Mouse (Mus musculus) limb, embryonic 13.5 days (tissue): ENCODE measurements around the gene Wdr48. TPM values are rescaled to one million over a fixed set of nuclear protein-coding genes. Genes with fewer than 3 reads are reported as not detected.
A peak's percentile ranks its signal among the peaks of the same experiment; 100 is the strongest.

Source experiments
- ATAC-seq: fragments of 200-750 bp; cut with Nextera tagmentation; 2 replicates; pipeline ENCODE4 v1.8.0; 2017; ENCODE audit warnings: low read depth, moderate number of reproducible peaks, moderate TSS enrichment; ENCODE audit not compliant: low FRiP score
- H3K27ac ChIP-seq: fragments of 300-500 bp; sonication (generic); 2 replicates; pipeline ENCODE4 v1.5.1; 2015; ENCODE audit warnings: inconsistent platforms, mild to moderate bottlenecking, moderate library complexity
- H3K27me3 ChIP-seq: fragments of 300-500 bp; sonication (generic); 2 replicates; pipeline ENCODE4 v1.6.1; 2015; ENCODE audit warnings: mild to moderate bottlenecking, inconsistent platforms
- H3K36me3 ChIP-seq: fragments of 300-500 bp; sonication (generic); 2 replicates; pipeline ENCODE4 v1.6.1; 2015; ENCODE audit warnings: inconsistent platforms, mild to moderate bottlenecking, moderate library complexity
- H3K4me1 ChIP-seq: fragments of 300-500 bp; sonication (generic); 2 replicates; pipeline ENCODE4 v1.6.1; 2015; ENCODE audit warnings: inconsistent platforms
- H3K4me2 ChIP-seq: fragments of 300-500 bp; sonication (generic); replicated peaks from 2 replicates; pipeline ENCODE4 v1.6.1; 2015; ENCODE audit warnings: inconsistent platforms, mild to moderate bottlenecking, moderate library complexity
- H3K4me3 ChIP-seq: fragments of 300-500 bp; sonication (generic); 2 replicates; pipeline ENCODE4 v1.5.1; 2015; ENCODE audit warnings: moderate library complexity, mild to moderate bottlenecking, inconsistent platforms
- H3K9ac ChIP-seq: fragments of 300-500 bp; sonication (generic); 2 replicates; pipeline ENCODE4 v1.6.1; 2015; ENCODE audit warnings: mild to moderate bottlenecking, inconsistent platforms
- H3K9me3 ChIP-seq: fragments of 300-500 bp; sonication (generic); 2 replicates; pipeline ENCODE4 v1.6.1; 2016; ENCODE audit warnings: inconsistent platforms
- WGBS: fragments of 180-500 bp; shearing (Covaris S2); methylation state at CpG from one replicate; pipeline ENCODE4 v1.1.7; 2015; 5-methylcytosine and 5-hydroxymethylcytosine counted together
- polyA plus RNA-seq: library from polyadenylated mRNA; unstranded; fragments of >200 nt; fragmentation: Nextera tagmentation; extraction: Ambion mirVana; gene quantifications from 2 replicates; pipeline ENCODE4 v1.2.1, GENCODE M21; 2015

Wdr48 gene
- polyA plus RNA-seq, 1 experiment from 2014 or later: 60.3 TPM

GRCm38 (mm10) chr9:119893881-119894280 lies 797 bp upstream of the Wdr48 start:
- Histone ChIP-seq H3K9me3 (no peaks in the 10 kb centered on the region), H3K4me1 (peaks cover 17% of the 10 kb centered on the region), H3K9ac (no peak overlapping the region), H3K27ac (peak overlapping the region; percentile 73; the same call in 1 of the 2 replicates), H3K36me3 (0 out of 2 replicates have a peak, but pooled peaks cover 8% of the 10 kb centered on the region), H3K4me3 (peak overlapping the region; percentile 91; the same call in 1 of the 2 replicates), H3K4me2 (peak overlapping the region; percentile 64), H3K27me3 (no peaks in the 10 kb centered on the region)
- no peak for ATAC-seq
- 90% methylated on average over 5 of the region's 5 CpGs for WGBS

DNA sequence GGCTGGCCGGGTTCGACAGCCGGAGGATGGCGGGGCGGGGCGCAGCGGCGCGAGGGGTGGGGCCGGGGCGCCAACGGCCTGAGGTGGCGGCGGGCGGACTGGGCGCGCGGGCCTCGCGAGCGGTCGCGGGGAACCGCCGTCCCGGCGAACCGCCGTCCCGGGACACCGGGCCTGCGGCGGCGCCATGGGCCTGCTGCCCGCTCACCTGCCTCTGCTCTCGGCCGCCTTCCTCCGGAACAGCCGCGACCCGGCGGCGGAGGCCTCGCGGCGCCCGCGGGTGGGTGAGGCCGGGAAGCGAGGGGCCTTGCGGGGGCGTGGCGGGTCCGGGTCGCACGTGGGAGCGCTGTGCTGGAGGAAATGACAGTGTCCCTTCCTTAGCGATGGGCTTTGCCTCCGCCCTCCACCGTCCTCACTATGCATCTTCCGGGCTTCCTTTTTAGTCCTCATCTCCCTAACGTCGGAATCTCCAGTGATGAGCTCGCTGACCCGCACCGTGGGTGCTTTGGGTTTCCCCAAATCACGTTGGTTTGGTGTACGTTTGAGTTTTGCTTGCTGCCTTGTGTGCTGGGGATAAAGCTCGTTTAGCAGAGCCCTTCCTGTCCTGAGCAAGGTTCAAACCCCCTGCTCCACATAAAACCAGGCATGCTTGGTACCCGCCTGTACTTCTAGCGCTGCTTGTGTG lies 503 bp downstream of the Wdr48 start:
- H3K27ac ChIP-seq: peak overlapping the region; percentile 73; the same call in 1 of the 2 replicates
- no peaks in the 10 kb centered on the region for H3K27me3 ChIP-seq
- no peaks in the 10 kb centered on the region for H3K9me3 ChIP-seq
- 0 out of 2 replicates have a peak, but pooled peaks cover 8% of the 10 kb centered on the region for H3K36me3 ChIP-seq
- under 1% methylated on average over 63 of the region's 71 CpGs for WGBS
- ATAC-seq: peak; percentile 75
- peak overlapping the region; percentile 94 for H3K4me2 ChIP-seq
- peak overlapping the region; percentile 91 for H3K4me3 ChIP-seq
- H3K9ac ChIP-seq: peak overlapping the region; percentile 88
- H3K4me1 ChIP-seq: peaks cover 17% of the 10 kb centered on the region

GRCm38 (mm10) chr9:119899446-119899845 lies 4.8 kb downstream of the Wdr48 start:
- H3K27me3 ChIP-seq: no peaks in the 10 kb centered on the region

DNA sequence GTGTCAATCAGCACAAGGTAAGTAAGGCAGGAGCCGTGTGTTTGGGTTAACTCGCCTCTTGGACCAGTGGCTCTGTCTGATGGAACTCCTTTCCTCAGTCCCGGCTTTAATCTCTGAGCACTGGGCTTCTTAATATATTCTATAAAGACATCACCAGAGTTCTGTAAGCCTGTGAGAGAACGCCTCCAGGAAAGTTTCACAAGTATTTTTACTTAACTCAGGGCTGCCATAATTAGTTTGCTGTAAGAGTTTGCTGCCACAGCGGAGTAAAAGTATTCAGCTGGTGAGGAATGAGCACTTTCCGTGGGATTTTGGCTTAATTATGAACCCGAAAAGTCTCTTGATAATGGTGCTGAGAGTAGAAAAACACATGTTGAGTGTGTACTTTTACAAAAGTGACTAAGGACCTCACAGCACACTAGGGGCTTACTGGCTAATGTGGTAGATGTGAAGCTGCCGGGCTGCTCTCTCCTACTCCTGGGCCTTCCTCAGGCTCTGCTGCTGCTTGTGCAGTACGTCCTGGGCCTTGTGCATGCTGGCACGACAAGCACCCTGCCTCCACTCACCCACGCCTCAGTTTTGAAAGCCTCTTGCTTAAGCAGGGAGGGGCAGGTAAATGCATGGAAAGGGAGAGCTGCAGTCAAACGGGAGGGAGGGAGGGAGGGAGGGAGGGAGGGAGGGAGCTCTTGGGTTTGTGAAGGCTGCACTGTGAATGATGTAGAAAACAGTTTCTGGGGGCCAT lies 7.9 kb downstream of the Wdr48 start:
- 84% methylated on average over 12 of the region's 12 CpGs for WGBS

More at GRCm38 (mm10) chr9:119899446-119899845, 4.8 kb downstream of the Wdr48 start:
- Histone ChIP-seq H3K9ac (no peak overlapping the region), H3K36me3 (peaks cover 35% of the 10 kb centered on the region), H3K4me2 (no peak overlapping the region), H3K4me1 (peaks cover 12% of the 10 kb centered on the region), H3K9me3 (no peaks in the 10 kb centered on the region), H3K27ac (no peak overlapping the region), H3K4me3 (no peak overlapping the region)
- WGBS: 83% methylated on average over 2 of the region's 2 CpGs
- ATAC-seq: no peak

DNA sequence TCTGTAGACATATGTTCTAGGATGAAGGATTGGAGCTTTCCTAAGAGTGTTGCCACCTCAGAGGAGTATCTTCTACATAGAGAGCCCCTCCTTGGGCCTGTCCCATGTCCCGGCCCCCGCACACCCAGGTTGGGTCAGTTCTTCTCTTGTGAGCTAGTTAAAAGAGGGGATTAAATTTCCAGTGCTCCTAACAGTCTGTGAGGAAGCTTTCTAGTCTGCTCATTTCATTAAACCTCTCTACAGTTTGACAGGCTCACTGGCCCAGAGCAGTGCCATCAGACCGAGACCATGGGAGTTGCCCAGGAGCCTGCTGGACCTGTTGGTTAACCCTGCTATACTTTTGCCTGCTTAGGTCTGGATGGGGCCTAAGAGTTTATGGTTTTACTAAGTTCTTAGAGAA lies 14.0 kb downstream of the Wdr48 start:
- H3K4me2 ChIP-seq: no peak overlapping the region
- H3K27ac ChIP-seq: no peak overlapping the region
- H3K9me3 ChIP-seq: no peaks in the 10 kb centered on the region
- WGBS: 93% methylated on average over 3 of the region's 3 CpGs
- H3K4me3 ChIP-seq: no peak overlapping the region
- H3K9ac ChIP-seq: no peak overlapping the region
- peaks cover 94% of the 10 kb centered on the region for H3K36me3 ChIP-seq
- no peaks in the 10 kb centered on the region for H3K27me3 ChIP-seq
- no peaks in the 10 kb centered on the region for H3K4me1 ChIP-seq
- no peak for ATAC-seq

More for the DNA sequence above, 7.9 kb downstream of the Wdr48 start:
- Histone ChIP-seq H3K9me3 (no peaks in the 10 kb centered on the region), H3K27me3 (no peaks in the 10 kb centered on the region), H3K4me2 (no peak overlapping the region), H3K27ac (no peak overlapping the region), H3K9ac (no peak overlapping the region), H3K36me3 (peaks cover 58% of the 10 kb centered on the region), H3K4me1 (no peaks in the 10 kb centered on the region), H3K4me3 (no peak overlapping the region)
- no peak for ATAC-seq

GRCm38 (mm10) chr9:119909931-119910330 lies 15.3 kb downstream of the Wdr48 start:
- Histone ChIP-seq H3K36me3 (peaks cover 95% of the 10 kb centered on the region), H3K27ac (no peak overlapping the region), H3K4me1 (no peaks in the 10 kb centered on the region), H3K9me3 (no peaks in the 10 kb centered on the region), H3K4me2 (no peak overlapping the region), H3K27me3 (no peaks in the 10 kb centered on the region), H3K9ac (no peak overlapping the region), H3K4me3 (no peak overlapping the region)
- 87% methylated on average over 3 of the region's 3 CpGs for WGBS
- no peak for ATAC-seq

DNA sequence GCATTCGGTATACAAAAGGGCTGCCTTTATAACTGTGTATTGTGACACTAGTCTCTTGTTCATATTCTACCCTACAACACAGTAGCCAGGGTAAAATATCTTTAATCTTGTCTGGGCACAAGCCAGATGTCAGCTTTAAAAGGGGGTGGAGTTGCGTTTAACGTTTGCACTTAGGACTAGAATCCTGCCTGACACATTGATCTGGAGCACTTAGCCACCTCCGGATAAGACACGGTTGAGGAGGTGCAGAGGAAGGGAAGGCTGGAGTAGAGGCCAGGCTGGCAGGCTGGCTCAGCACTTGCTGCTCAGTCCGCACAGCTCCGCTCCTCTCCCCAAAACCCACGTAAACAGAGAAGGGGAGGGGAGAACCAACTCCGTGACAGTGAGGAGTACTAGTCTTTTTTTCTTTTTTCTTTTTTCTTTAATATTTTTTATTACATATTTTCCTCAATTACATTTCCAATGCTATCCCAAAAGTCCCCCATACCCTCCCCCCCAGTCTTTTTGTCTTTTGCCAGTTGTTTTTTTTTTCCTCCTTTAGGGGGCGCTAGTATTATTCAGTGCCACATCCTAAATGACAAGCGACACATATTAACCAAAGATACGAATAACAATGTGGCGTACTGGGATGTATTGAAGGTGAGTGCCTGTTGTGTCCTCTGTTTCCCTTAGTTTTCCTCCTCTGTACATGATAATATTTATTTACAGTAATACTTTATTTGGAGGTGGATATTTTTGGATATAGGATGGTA lies 18.6 kb downstream of the Wdr48 start:
- Histone ChIP-seq H3K36me3 (peaks cover 92% of the 10 kb centered on the region), H3K27ac (no peak overlapping the region), H3K27me3 (no peaks in the 10 kb centered on the region), H3K9me3 (no peaks in the 10 kb centered on the region), H3K4me3 (no peak overlapping the region), H3K9ac (no peak overlapping the region), H3K4me1 (no peaks in the 10 kb centered on the region), H3K4me2 (no peak overlapping the region)
- 79% methylated on average over 13 of the region's 13 CpGs for WGBS
- ATAC-seq: no peak

- Histone ChIP-seq H3K36me3 (peaks cover 87% of the 10 kb centered on the region), H3K9me3 (no peaks in the 10 kb centered on the region), H3K4me3 (no peak overlapping the region), H3K27ac (no peak overlapping the region), H3K27me3 (no peaks in the 10 kb centered on the region), H3K9ac (no peak overlapping the region), H3K4me1 (no peaks in the 10 kb centered on the region), H3K4me2 (no peak overlapping the region)
- ATAC-seq: no peak
- 84% methylated on average over 1 of the region's 1 CpGs for WGBS
Observed at GRCm38 (mm10) chr9:119919858-119920257, 25.2 kb downstream of the Wdr48 start.

DNA sequence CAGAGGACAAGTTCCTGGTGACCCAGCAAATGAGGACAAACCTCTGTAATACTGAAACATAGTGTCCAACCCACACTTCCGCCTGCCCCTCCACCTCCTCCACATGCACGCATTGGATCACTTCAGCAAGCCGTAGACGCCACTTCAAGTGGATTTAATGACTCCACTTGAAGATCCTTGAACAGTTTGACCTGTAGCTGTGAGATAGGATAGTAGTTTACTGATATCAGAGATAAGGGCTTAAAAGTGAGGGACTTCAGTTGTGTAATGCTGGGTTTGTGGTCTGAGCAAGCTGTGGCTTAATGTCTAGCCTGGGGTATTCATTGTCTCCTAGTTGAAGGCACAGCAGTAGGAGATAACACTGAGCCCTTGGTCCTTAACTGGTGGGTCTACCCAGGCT lies 28.8 kb downstream of the Wdr48 start:
- Histone ChIP-seq H3K27me3 (no peaks in the 10 kb centered on the region), H3K4me3 (no peak overlapping the region), H3K36me3 (peaks cover 93% of the 10 kb centered on the region), H3K4me2 (no peak overlapping the region), H3K9me3 (no peaks in the 10 kb centered on the region), H3K27ac (no peak overlapping the region), H3K4me1 (no peaks in the 10 kb centered on the region), H3K9ac (no peak overlapping the region)
- ATAC-seq: no peak
- WGBS: 93% methylated on average over 4 of the region's 4 CpGs

- Histone ChIP-seq H3K9me3 (no peaks in the 10 kb centered on the region), H3K4me1 (no peaks in the 10 kb centered on the region), H3K4me3 (no peak overlapping the region), H3K4me2 (no peak overlapping the region), H3K27ac (no peak overlapping the region), H3K9ac (no peak overlapping the region), H3K36me3 (peaks cover 94% of the 10 kb centered on the region), H3K27me3 (no peaks in the 10 kb centered on the region)
- ATAC-seq: no peak
- 93% methylated on average over 16 of the region's 16 CpGs for WGBS
Observed at GRCm38 (mm10) chr9:119925120-119925657, 30.5 kb downstream of the Wdr48 start.

DNA sequence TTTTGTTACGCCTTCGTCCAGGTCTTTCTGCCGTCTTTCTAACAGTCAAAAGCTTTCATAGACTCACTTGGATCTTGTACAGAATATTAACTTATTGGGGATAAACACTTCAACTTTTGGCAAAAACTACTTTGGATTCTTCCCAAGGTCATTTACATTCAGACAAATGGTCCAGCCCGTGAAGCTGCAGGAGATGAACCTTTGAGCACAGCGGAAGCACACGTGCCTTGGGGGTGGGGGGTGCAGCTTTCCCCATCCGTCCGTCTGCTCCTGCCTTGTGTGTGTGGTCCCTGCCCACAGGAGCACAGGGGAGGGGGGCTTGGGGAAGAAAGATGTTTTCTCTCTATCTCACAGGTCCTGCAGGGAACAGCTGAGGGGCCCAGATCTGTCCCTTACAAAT lies 31.1 kb downstream of the Wdr48 start:
- no peaks in the 10 kb centered on the region for H3K4me1 ChIP-seq
- no peaks in the 10 kb centered on the region for H3K9me3 ChIP-seq
- no peak overlapping the region for H3K4me2 ChIP-seq
- no peak overlapping the region for H3K4me3 ChIP-seq
- 86% methylated on average over 8 of the region's 8 CpGs for WGBS
- H3K27me3 ChIP-seq: no peaks in the 10 kb centered on the region
- no peak overlapping the region for H3K27ac ChIP-seq
- H3K36me3 ChIP-seq: peaks cover 94% of the 10 kb centered on the region
- no peak for ATAC-seq
- H3K9ac ChIP-seq: no peak overlapping the region

- no peak overlapping the region for H3K4me2 ChIP-seq
- no peak overlapping the region for H3K4me3 ChIP-seq
- no peak overlapping the region for H3K27ac ChIP-seq
- H3K36me3 ChIP-seq: peaks cover 93% of the 10 kb centered on the region
- no peaks in the 10 kb centered on the region for H3K9me3 ChIP-seq
- H3K27me3 ChIP-seq: no peaks in the 10 kb centered on the region
- ATAC-seq: no peak
- WGBS: 82% methylated on average over 5 of the region's 5 CpGs
- H3K4me1 ChIP-seq: no peaks in the 10 kb centered on the region
- no peak overlapping the region for H3K9ac ChIP-seq
Observed at GRCm38 (mm10) chr9:119926497-119926896, 31.8 kb downstream of the Wdr48 start.
